ENCODE assay signal across 8 mouse cellular contexts in the genomic region with DNA sequence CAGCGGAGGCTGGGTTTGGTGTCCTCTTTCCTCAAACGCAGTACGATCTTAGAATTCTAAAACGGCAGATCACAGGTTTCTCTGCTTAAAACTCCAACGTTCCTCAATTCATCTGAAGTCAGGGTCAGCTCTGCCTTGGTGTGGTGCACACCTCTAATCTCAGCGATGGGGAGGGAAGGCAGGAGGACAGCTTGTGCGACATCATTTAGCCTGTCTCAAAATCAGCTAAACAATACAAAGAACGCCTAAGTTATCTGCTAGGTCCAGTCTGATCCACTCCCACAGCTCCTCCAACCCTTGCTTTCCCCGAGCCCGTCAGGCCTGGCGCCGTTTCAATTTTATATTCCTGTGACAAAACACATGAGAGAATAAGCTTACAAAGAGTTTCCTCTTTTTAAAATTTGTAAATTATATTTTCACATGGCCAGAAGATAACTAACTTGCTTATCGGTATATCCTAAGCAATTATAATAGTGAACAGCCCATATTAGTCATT. TPM values are rescaled to one million over a fixed set of nuclear protein-coding genes. Genes with fewer than 3 reads are reported as not detected.
DNase-seq lines count a peak whose midpoint lies in the region; ATAC-seq and TF ChIP-seq lines count a peak whose summit lies in the region.

No protein-coding gene starts in this region.

- H3K4me1 ChIP-seq in liver, embryonic 11.5 days (replicated peaks; ENCODE audit: control insufficient read depth, insufficient read depth, low read length), result no peaks in the 10 kb centered on the region; the same call in 1 of the 2 replicates
- H3K4me1 ChIP-seq in embryonic facial prominence, embryonic 15.5 days, result 0 out of 2 replicates have a peak, but pooled peaks cover 3% of the 10 kb centered on the region
- H3K4me1 ChIP-seq in hindbrain, embryonic 10.5 days (replicated peaks), result peaks cover 13% of the 10 kb centered on the region
- H3K4me1 ChIP-seq in lung, postnatal 0 days (ENCODE audit: insufficient read depth, low read depth, low read length), result peaks cover 3% of the 10 kb centered on the region; the same call in 1 of the 2 replicates

- no peak for TF ChIP-seq CTCF in lung, postnatal 0 days (IDR thresholded peaks at IDR 0.05)

- peak overlapping the region; percentile 40 for H3K4me3 ChIP-seq in liver, embryonic 11.5 days (ENCODE audit: low read depth, low read length)
- H3K4me3 ChIP-seq in embryonic facial prominence, embryonic 15.5 days (replicated peaks), result peak overlapping the region; percentile 46
- H3K4me3 ChIP-seq in hindbrain, embryonic 10.5 days, result peak overlapping the region; percentile 51
- peak overlapping the region; percentile 31 for H3K4me3 ChIP-seq in lung, postnatal 0 days (ENCODE audit: low read depth, low read length)

- no peak for ATAC-seq in liver, embryonic 11.5 days (replicated peaks; ENCODE audit: low FRiP score)
- ATAC-seq in embryonic facial prominence, embryonic 15.5 days (ENCODE audit: insufficient number of reproducible peaks, low FRiP score, low TSS enrichment, low read depth), result peak; percentile 44
- no peak for ATAC-seq in lung, postnatal 0 days
- no peak for ATAC-seq in CD4-positive, CD25-positive, alpha-beta regulatory T cell, adult 4 months

- H3K4me2 ChIP-seq in liver, embryonic 11.5 days, result peak overlapping the region; percentile 59
- peak overlapping the region; percentile 76 for H3K4me2 ChIP-seq in embryonic facial prominence, embryonic 15.5 days (replicated peaks)
- peak overlapping the region; percentile 66 for H3K4me2 ChIP-seq in lung, postnatal 0 days (replicated peaks; ENCODE audit: low read depth, low read length)

- TF ChIP-seq EP300 in lung, postnatal 0 days (IDR thresholded peaks at IDR 0.05), result no peak

- 33% methylated on average over 13 of the region's 13 CpGs for WGBS in liver, embryonic 11.5 days
- 18% methylated on average over 13 of the region's 13 CpGs for WGBS in embryonic facial prominence, embryonic 15.5 days
- 32% methylated on average over 13 of the region's 13 CpGs for WGBS in hindbrain, embryonic 10.5 days
- WGBS in lung, postnatal 0 days, result 18% methylated on average over 13 of the region's 13 CpGs

- no peaks in the 10 kb centered on the region for H3K27me3 ChIP-seq in liver, embryonic 11.5 days (replicated peaks; ENCODE audit: control insufficient read depth, insufficient read depth, low read length)
- H3K27me3 ChIP-seq in embryonic facial prominence, embryonic 15.5 days, result no peaks in the 10 kb centered on the region
- H3K27me3 ChIP-seq in hindbrain, embryonic 10.5 days (ENCODE audit: insufficient read depth, poor library complexity, severe bottlenecking), result no peaks in the 10 kb centered on the region
- no peaks in the 10 kb centered on the region for H3K27me3 ChIP-seq in lung, postnatal 0 days (replicated peaks; ENCODE audit: insufficient read depth, low read length)

- H3K9me3 ChIP-seq in liver, embryonic 11.5 days (ENCODE audit: control insufficient read depth, low read length), result no peaks in the 10 kb centered on the region
- no peaks in the 10 kb centered on the region for H3K9me3 ChIP-seq in embryonic facial prominence, embryonic 15.5 days (replicated peaks)
- H3K9me3 ChIP-seq in hindbrain, embryonic 10.5 days, result no peaks in the 10 kb centered on the region
- no peaks in the 10 kb centered on the region for H3K9me3 ChIP-seq in lung, postnatal 0 days (ENCODE audit: low read length)

- H3K36me3 ChIP-seq in liver, embryonic 11.5 days (ENCODE audit: control insufficient read depth, insufficient read depth, low read length), result no peaks in the 10 kb centered on the region
- peaks cover 2% of the 10 kb centered on the region; the same call in 1 of the 2 replicates for H3K36me3 ChIP-seq in embryonic facial prominence, embryonic 15.5 days
- H3K36me3 ChIP-seq in hindbrain, embryonic 10.5 days, result peaks cover 2% of the 10 kb centered on the region
- H3K36me3 ChIP-seq in lung, postnatal 0 days (ENCODE audit: insufficient read depth, low read length), result no peaks in the 10 kb centered on the region

- no peak for DNase-seq in liver, embryonic 11.5 days (ENCODE audit: low spot score)
- no peak for DNase-seq in liver
- no peak for DNase-seq in hindbrain, embryonic 10.5 days (ENCODE audit: low spot score)
- no peak for DNase-seq in lung, postnatal 0 days (ENCODE audit: low spot score)
- peak; percentile 68 for DNase-seq in testis, postnatal 10 days (ENCODE audit: low spot score)
- no peak for DNase-seq in adrenal gland, adult 18-20 months (ENCODE audit: low spot score in 2 of 2)

- H3K9ac ChIP-seq in liver, embryonic 11.5 days (ENCODE audit: low read depth, low read length), result peak overlapping the region; percentile 42
- H3K9ac ChIP-seq in embryonic facial prominence, embryonic 15.5 days, result peak overlapping the region; percentile 23
- H3K9ac ChIP-seq in lung, postnatal 0 days (replicated peaks; ENCODE audit: low read depth), result 0 out of 2 replicates have a peak overlapping the region, but pooled peaks have one; percentile 13

- H3K27ac ChIP-seq in liver, embryonic 11.5 days (ENCODE audit: low read depth, low read length), result no peak overlapping the region
- H3K27ac ChIP-seq in embryonic facial prominence, embryonic 15.5 days (replicated peaks), result 0 out of 2 replicates have a peak overlapping the region, but pooled peaks have one; percentile 48
- peak overlapping the region; percentile 81 for H3K27ac ChIP-seq in hindbrain, embryonic 10.5 days
- no peak overlapping the region for H3K27ac ChIP-seq in lung, postnatal 0 days (ENCODE audit: low read length)

RNA-seq across cellular contexts. Expression of a gene that starts 13.1 kb away (rescaled TPM):
- 0.26 TPM in 1 of 2 replicates, not detected in the other for polyA plus RNA-seq in liver, embryonic 11.5 days (2014; fragmentation: Nextera tagmentation; extraction: Ambion mirVana)
- polyA plus RNA-seq in embryonic facial prominence, embryonic 15.5 days (2015; fragmentation: Nextera tagmentation; extraction: Ambion mirVana), result 0.25 TPM in 1 of 2 replicates, not detected in the other
- polyA plus RNA-seq in hindbrain, embryonic 10.5 days (2016; fragmentation: Nextera tagmentation; extraction: Ambion mirVana), result 0.24 TPM in 1 of 2 replicates, not detected in the other
- 0.24 TPM in 1 of 2 replicates, not detected in the other for polyA plus RNA-seq in lung, postnatal 0 days (2015; fragmentation: Nextera tagmentation; extraction: Ambion mirVana)
- 1 to 10 TPM in 1 of 2 experiments, not detected in 1; 2.7 TPM for total RNA-seq in adrenal gland, adult 18-20 months (2021)
- not detected for polyA plus RNA-seq in CD4-positive, CD25-positive, alpha-beta regulatory T cell, adult 4 months (2017; shearing (Covaris generic))

RNA-seq across cellular contexts. Expression of a gene that starts 43.4 kb away (rescaled TPM):
- 7.9 and 10.9 TPM in 2 replicates for polyA plus RNA-seq in liver, embryonic 11.5 days (2014; fragmentation: Nextera tagmentation; extraction: Ambion mirVana)
- 3.6 and 4.1 TPM in 2 replicates for polyA plus RNA-seq in embryonic facial prominence, embryonic 15.5 days (2015; fragmentation: Nextera tagmentation; extraction: Ambion mirVana)
- 4.3 and 4.6 TPM in 2 replicates for polyA plus RNA-seq in hindbrain, embryonic 10.5 days (2016; fragmentation: Nextera tagmentation; extraction: Ambion mirVana)
- polyA plus RNA-seq in lung, postnatal 0 days (2015; fragmentation: Nextera tagmentation; extraction: Ambion mirVana), result 4.1 and 4.5 TPM in 2 replicates
- 10 to 100 TPM; 30.8 to 44.2 TPM for total RNA-seq in adrenal gland, adult 18-20 months (2021)
- polyA plus RNA-seq in CD4-positive, CD25-positive, alpha-beta regulatory T cell, adult 4 months (2017; shearing (Covaris generic)), result 10 to 100 TPM; 10.9 to 15.6 TPM

RNA-seq across cellular contexts. Expression of a gene that starts 51.6 kb away (rescaled TPM):
- 37.1 and 38.6 TPM in 2 replicates for polyA plus RNA-seq in liver, embryonic 11.5 days (2014; fragmentation: Nextera tagmentation; extraction: Ambion mirVana)
- 38.0 and 38.7 TPM in 2 replicates for polyA plus RNA-seq in embryonic facial prominence, embryonic 15.5 days (2015; fragmentation: Nextera tagmentation; extraction: Ambion mirVana)
- polyA plus RNA-seq in hindbrain, embryonic 10.5 days (2016; fragmentation: Nextera tagmentation; extraction: Ambion mirVana), result 38.7 and 45.0 TPM in 2 replicates
- polyA plus RNA-seq in lung, postnatal 0 days (2015; fragmentation: Nextera tagmentation; extraction: Ambion mirVana), result 25.9 and 27.4 TPM in 2 replicates
- total RNA-seq in adrenal gland, adult 18-20 months (2021), result 10 to 100 TPM; 34.0 to 42.0 TPM
- polyA plus RNA-seq in CD4-positive, CD25-positive, alpha-beta regulatory T cell, adult 4 months (2017; shearing (Covaris generic)), result 10 to 100 TPM; 15.0 to 19.2 TPM

Comparison
In these comparisons a context has a peak if more than half of its experiments do, and no peak if none do; other contexts are left out.
1. H3K27ac ChIP-seq: peak in embryonic facial prominence, embryonic 15.5 days (single experiment) and hindbrain, embryonic 10.5 days (single experiment); none in liver, embryonic 11.5 days (single experiment) and lung, postnatal 0 days (single experiment).
2. Peak in every context shown above with its lines, with median percentiles within 50 percentile points of each other: H3K4me2 ChIP-seq, H3K4me3 ChIP-seq and H3K9ac ChIP-seq.